Mouse (Mus musculus) neutrophil, adult 5-6 weeks (primary cell): ENCODE data around the gene Sowaha. TPM values are rescaled to one million over a fixed set of nuclear protein-coding genes. Genes with fewer than 3 reads are reported as not detected.

ENCODE experiments used
- ATAC-seq: fragments of 151-379, 151-347 bp; 2 replicates; pipeline ENCODE4 v1.8.0; 2017; ENCODE audit warnings: mild to moderate bottlenecking, moderate TSS enrichment; ENCODE audit not compliant: insufficient number of reproducible peaks, poor library complexity, low FRiP score, severe bottlenecking; ENCODE audit errors: extremely low read depth
- total RNA-seq: library from RNA; stranded (forward); fragments of 200-1000 nt; gene quantifications from 2 replicates; pipeline ENCODE4 v1.2.3, GENCODE M21; 2017

Gene Sowaha
- total RNA-seq, 1 experiment from 2014 or later, result not detected

DNA sequence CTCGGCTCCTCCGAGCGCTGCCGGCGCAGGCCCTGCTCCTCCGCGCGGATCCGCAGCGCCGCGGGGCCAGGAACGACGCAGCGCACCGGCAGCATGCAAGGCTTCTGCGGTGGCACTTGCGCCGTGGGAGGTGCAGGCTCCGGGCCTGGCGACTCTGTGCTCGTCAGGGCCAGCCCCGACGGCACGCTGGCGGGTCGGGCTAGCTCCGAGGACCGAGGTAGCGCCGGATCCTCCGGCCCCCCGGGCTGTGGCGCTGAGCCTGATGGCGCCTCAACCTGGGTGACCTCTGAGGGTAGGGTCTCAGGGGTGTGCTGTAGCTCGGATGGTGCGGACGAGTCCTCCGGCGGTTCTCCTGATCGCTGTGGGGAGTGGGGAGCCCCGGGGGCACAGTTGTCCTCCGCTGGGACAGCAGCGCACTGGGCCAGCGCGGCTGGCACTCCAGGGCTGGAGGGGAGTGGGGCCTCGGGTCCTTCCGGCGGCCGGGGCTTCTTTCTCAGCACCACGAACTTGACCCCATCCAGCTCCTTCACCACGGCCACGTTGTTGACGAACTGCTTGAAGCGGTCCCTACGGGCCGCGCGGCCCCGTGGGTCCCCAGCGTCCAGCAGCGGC, 797 bp downstream of the Sowaha start:
- ATAC-seq, result no peak

DNA sequence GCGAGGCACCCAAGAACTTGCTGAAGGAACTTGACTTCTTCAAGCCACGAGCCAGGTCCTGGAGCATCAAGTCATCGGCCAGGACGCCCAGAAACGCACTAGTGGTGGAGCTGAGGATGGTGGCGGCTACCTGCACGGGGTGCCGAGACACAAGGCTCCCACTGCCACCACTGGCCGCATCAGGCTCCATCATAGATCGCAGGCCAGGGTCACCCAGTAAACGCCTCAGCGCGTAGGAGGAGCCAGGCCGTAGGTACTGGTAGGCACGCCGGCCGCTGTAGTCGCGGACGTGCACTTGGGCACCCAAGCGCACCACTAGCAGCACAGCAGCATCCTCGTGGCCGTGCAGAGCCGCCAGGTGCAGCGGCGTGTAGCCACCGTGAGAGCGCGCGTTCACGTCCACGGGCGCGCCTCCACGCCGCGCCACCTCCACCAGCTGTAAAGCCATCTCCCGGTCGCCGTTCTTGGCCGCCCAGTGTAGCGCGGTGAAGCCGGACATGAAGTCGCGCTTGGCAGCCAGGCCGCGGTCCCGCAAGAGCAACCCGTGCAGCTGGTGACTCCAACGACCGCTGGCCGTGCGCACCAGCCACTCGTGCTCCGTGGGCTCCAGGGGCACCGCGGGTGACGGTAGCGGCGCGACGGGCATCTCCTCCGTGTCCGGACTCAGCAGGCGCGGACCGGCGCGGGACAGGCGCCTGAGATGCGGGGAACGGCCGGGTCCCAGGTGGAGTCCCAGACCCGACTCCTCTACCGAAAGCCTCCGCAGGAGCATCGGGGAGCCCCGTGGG, 1.5 kb downstream of the Sowaha start:
- ATAC-seq, result no peak

DNA sequence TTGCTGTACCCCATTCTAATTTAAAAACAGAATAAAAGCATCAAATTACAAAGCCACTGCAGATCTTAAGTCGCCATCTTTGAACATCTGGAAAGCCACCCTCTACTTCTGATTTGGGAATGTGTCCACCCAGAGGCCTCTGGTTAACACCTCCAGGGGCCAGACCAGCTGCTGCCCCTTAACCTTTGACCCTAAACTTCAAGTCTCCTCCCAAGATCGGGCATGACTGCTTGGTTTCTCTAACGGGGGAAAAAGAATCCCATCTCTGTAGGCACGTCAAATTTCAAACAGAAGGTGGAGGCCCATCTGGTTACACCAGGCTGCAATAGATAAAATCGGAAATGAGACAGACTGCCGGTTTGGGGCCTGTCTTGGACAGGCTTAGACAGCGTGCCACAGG, 2.2 kb downstream of the Sowaha start:
- no peak for ATAC-seq

DNA sequence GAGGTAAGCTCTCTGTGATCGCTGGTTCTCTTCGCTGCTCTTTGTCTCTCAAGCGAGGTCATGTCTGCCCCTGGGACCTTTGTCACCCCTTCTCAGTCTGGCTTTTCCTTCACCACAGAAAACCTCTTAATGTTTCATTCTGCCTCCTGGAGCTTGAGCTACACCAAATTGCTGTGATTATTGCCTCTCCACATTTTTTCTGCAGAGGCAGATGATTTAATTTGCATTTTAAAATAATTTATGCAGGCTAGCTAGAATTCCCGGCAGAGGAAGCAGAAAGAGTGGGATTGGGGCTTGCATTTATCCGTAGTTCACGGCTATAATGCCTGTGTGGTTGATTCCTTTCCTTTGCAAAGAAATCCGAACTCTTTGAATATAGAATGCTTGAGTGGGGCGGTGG, 4.5 kb downstream of the Sowaha start:
- no peak for ATAC-seq

DNA sequence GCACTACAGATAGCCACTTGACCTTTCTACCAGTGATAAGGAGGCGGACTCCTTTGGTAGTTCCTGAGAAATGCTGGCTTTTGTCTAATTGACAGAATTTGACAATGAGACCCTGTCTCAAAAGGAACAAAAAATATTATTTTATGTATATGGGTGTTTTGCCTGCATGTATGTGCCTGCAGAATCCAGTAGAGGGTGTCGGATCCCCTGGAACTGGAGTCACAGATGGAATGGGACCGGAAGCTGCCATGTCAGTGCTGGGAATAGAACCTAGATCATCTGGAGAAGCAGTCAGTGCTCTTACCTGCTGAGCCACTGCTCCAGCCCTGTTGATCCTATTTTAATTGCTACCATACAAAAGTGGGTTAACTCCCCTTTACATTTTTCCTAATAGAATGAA, 7.4 kb downstream of the Sowaha start:
- ATAC-seq, result no peak

DNA sequence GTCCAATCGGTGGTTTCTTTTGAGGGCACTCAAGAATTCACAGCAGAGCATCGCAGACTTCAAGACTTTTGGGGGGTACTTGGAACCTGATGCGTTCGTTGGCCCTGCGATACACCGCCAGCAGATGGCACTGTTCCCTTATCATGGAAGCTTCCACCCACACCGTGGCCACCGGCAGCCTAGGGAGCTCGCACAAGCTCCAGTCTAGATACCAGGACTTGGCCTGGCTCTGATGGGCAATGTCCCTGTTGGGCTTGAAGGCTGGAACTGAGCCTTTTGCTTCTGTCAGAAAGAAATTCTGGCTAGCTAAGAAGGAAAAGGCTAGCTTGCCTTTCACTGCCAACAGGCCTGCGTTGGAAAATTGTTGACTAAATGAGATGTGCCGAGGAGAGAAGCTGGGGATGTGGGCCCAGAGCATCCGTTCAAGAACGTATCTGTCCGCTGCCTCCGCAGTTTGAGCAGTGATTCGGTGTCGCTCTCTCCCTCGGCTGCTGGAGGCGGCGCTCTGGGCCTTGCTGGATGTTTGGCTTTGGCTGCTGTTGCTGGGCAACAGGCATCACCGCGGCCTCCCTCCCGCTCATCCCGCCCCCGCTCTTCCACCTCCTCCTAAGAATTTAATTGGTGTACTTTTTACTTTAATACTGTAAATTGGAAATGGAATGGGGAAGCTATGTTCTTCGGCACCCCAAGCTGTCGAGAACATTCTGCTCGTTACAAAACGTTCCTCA, 9.9 kb downstream of the Sowaha start, which contains the start of gene Gm9837:
Gm9837 (minus strand) TSS at position 512 of the 728 bp plus-strand sequence.
- peak; percentile 62; the same call in 1 of the 2 replicates for ATAC-seq

DNA sequence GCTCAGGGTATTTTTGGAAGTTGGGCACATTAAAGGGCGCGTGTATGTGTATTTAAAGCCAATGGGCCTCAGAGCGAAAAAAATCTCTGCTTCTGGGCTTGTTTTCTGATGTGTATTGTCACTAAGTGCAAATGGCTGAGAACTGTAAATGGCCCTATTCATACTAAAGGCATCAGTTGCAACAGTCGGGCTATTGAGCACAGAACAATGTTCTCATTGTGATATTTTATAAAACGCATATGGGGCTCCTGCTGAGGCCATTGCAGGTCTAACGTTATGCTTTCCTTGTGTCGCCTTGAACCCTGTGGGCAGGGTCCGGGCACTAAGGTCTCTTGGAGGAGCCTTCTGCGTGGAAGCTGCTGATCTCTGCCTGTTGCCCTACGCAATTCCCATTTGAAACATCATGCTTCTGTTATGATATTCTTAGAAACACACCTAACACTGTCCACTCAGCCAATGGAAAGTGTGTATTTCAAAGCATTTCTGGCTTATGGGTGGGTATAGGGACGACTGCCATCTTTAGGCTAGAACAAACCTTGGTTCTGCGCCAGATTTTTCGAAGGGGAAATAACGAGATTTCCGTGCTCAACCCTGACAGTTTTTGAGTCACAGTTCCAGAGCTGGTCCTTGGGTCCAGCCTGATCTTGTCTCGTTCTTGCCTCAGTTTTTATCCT, 10.6 kb downstream of the Sowaha start:
- ATAC-seq, result no peak

DNA sequence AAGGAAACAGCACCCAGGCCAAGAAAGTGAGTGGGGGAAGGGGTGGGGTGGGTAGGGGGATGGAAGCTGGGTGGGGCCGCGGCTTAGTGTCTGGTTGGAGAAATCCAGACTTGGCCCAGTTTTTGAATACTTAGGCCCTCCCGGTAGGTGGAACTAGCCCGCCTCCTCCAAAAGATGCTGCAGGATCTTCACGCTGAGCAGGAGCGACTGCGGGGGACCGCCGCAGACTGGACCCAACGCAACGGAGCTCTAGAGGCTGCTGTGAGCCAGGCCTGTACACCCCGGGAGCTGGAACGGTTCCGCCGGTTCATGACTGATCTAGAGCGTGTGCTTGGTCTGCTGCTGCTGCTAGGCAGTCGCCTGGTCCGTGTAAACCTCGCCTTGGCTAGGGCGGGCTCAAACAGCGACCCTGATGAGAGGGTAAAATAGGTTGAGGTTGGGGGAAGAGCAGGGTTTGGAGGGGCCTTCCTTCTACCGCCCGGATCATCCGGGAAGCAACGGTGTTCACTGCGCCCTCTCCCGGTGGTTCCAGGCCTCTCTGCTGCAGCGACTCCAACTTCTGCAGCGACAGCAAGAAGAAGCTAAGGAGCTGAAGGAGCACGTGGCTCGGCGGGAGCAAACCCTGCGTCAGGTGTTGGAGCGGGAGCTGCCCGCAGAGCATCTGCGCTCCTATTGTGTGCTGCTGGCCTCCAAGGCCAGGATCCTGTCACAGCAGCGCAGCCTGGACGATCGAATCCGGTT, 13.7 kb downstream of the Sowaha start:
- ATAC-seq, result no peak

DNA sequence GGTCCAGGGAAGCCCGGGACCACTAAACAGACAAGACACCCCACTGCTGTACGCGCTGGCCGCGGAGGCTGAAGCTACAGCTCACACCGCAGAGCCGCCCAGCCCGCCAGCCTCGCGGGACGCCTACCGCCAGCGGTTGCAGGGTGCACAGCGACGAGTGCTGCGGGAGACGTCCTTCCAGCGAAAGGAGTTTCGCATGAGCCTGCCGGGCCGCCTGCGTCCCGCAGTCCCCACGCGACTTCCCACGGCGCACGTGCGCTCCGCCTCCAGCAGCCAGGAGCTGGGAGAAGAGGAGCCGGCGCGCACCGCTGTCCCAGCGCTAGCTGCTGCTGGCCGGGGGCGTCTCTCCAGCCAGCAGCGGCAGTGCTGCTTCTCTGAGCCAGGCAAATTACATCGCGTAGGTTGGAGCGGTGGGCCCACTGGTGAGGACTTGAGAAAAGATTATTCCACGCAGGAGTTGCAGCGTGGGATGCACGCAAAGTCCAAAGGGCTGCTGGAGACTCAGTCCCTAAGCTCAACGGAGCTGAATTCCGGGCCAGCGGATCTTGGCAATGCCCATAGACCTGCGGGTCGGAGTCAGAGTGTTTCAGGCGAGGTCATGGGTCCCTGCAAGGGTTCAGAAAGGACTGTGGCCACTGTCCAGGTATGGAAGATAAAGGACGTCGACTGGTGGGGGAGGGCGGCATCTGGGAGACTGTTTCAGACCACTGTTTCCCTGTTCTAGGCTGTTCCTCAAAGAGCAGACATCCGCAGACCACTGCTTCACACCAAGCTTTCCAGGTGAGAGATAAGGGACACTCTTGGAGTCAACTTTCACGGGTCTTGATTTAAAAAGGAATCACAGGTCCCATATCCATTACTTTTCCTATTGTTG, 16.3 kb downstream of the Sowaha start:
- ATAC-seq, result no peak

DNA sequence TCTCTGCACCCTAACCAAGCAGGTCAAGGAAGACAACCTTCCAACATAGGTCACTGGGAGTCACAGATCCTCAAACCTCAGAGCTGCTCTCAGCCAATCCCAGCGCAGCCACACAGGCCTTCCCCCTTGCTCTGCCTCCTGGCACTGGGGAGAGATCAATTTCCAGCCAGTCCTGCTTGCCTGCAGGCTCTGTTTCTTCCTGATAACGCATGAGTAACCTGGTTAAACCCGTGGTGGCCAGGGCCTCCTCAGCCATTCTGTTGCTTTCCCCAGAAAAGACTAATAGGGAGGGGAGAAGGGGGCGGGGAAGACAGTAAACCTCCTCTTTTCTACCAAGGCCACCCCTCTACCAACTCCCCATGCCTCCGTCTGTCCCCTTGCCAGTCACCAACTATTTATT, 18.3 kb downstream of the Sowaha start:
- no peak for ATAC-seq

DNA sequence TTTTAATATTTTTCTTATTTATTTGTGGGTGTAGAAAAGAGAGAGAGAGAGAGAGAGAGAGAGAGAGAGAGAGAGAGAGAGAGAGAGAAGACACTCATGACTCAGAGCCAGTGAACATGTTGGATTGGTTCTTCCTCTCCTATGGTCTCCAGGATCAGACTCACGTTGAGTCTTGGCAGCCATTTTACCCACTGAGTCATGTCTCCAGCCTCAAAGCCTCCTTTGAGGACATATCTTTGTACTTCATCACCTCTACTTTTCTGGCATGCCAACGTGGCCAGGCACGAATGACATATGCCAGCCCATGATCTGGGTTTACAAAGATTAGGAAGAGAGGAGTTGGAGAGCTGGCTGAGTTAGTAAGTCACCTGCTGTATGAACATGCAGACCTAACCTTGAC, 19.9 kb downstream of the Sowaha start:
- no peak for ATAC-seq

DNA sequence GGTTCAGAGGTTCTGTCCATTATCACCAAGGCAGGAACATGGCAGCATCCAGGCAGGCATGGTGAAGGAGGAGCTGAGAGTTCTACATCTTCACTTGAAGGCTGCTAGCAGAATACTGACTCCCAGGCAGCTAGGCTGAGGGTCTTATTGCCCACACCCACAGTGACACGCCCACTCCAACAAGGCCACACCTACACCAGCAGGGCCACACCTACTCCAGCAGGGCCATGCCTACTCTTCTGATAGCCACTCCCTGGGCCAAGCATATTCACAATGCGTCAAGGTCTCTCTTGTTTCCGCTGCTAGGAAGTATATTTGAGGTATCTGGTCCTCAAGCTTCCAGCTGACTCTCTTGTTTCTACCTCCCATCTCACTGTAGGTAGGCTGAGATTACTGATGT, 21.1 kb downstream of the Sowaha start:
- ATAC-seq, result no peak

DNA sequence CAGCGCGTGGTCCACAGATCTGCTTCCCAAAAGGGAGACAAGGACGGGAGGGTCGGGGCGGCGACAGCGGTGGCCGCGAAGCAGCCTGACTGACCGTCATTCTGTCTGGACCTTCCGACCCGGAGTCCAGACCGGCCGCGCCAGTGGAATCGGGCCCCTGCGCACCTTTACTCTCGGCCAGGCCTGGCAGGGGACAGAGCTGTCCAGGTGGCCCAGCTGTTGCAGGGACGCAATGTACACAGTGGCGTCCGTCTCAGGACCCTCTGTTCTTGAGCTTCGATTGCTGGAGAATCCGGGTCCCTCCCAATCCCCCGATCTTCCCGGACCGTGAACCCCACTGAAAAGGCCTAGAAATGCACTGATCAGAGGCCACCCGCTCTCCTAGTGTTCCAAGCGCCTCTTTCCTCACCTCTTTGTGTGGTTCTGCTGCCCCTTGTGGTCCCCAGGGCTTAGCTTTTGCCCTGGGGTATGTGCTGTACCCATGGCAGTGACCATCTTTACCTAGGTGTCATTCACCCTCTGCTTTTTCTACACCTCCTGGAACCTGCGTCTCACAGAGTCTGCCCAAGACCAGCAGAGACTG, 22.6 kb downstream of the Sowaha start:
- no peak for ATAC-seq

DNA sequence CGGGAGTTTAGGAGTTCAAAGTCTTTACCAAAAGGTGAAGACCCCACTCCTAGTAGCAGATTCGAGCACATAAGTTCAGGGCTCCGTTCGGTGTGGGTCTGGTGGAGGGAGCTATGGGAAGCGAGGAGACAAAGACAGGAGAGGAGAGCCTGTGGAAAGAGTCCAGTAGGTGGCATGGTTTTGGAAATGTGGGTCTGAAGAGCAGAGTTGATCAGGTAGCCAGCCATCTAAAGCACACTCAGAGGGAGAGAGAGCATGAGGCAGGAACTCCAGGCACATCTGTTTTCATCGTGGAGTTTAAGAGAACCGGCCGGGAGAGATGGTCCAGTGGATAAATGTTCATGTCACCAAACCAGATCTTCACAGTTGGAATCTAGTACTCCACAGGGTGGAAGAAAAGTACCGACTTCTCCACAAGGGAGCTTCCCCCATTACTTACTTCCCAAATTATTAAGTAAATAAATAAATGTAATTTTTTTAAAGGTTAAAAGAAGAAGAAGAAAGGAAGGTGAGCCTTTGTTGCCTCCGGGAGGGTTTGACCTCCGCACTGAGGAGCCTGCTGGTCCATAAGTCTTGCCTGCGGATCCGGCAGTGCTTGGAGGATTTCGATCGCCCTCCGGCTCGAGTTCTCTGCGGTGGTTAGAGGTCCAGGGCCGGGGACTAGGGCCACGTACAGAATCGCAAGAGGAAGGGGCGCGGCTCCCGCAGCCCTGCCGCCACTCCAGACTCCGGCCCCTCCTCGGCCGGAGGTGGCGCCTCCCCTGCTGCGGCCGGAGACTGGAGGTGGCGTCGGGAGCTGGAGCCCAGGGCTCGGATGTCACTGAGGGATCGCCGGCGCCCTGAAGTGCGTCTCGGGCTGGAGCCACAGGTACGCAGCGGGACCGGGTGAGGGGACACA, 23.4 kb downstream of the Sowaha start, which contains the start of the genes Gm10447 and Shroom1:
Gm10447 (minus strand) TSS at position 637 of the 898 bp plus-strand sequence.
Shroom1 (plus strand) TSS at position 732 of the 898 bp plus-strand sequence.
- no peak for ATAC-seq

DNA sequence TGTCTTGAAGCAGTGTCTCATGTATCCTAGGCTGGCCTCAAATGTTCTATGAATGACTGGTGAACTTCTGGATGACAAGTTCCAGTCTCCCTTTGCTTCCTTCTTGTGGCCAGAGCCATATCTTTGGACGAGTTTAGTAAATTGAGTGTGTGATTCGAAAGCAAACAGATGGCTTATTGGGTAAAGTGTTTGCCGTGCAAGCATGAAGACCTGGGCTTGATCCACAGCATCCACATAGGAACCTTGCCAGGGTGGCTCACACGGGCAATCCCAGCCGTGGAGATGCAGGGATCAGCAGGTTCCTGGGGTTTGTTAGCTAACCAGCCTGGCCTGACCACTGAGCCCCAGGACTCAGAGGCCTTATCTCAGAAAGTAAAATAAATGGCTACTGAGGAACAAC, 27.0 kb downstream of the Sowaha start:
- no peak for ATAC-seq

DNA sequence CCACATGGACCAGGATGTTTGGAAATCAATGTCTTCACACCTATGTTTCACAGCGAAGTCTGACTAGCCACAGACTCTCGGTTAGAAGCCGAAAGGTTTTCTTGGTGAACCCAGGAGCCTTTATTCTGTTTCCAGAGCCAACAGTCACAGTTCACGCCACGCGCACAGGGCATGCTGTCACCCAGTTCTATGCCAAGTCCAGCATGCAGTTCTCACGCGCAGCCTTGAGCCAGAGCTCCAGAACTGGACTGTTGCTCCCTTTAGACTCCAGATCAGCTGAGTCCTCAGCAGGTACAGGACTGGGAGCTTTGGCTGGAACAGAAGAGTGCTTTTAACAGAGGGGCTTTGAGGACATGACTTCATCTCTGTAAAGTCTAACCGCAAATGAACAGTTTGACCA, 27.7 kb downstream of the Sowaha start:
- ATAC-seq, result no peak
